Mouse (Mus musculus): ENCODE results near the gene B3gnt9.
"Not testable (repeated sequence)": the region's sequence is repeated elsewhere in the genome, so short reads cannot be mapped to it uniquely, and the experiment has no call there.

Gene B3gnt9

DNA sequence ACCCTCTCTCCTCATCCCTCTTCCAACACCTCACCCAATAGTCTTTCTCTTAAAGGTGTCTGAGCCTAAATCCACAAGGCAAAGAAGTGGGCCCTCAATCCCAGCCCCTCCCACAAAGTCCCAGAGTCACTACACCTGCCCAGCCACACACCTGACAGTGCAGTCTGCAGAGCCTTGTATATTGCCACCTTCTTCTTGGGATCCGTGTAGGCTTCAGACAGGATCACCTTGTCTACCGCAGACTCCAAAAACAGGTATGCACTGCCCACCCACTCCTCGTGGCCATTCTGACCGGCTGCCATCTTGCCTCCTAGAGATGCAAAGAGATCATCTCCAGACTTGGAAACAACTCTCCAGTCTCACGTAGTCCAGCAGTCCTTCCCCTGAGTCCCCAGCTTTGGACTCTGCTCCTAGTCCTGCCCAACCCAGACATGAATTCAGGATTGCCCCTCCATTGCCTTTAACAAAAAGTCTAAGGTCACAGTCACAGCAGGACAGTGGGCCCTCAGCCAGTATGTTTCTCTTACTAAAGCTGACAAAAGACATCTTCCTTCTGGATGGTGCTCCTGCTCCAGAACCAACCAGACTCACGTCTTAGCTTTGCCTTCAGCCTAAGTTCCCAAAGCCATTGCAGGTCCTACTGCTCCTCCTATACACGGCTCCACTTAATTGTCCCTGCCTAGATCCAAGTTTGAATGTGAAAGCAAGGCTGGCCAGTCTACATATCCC, 5.6 kb upstream of the B3gnt9 start:
- DNase-seq (ENCODE audit: extremely low spot score, low read depth, low spot score): no peak

GRCm38 (mm10) chr8:105259721-105260320, 4.9 kb upstream of the B3gnt9 start:
- DNase-seq (ENCODE audit: extremely low spot score, low read depth, low spot score): no peak

- no peak for DNase-seq (ENCODE audit: extremely low spot score, low read depth, low spot score)
Observed at GRCm38 (mm10) chr8:105258911-105259720, 4.2 kb upstream of the B3gnt9 start.

- no peak for DNase-seq (ENCODE audit: extremely low spot score, low read depth, low spot score)
Observed at GRCm38 (mm10) chr8:105257318-105258114, 2.6 kb upstream of the B3gnt9 start.

GRCm38 (mm10) chr8:105254152-105254965, 594 bp downstream of the B3gnt9 start:
- DNase-seq (ENCODE audit: extremely low spot score, low read depth, low spot score): no peak

DNA sequence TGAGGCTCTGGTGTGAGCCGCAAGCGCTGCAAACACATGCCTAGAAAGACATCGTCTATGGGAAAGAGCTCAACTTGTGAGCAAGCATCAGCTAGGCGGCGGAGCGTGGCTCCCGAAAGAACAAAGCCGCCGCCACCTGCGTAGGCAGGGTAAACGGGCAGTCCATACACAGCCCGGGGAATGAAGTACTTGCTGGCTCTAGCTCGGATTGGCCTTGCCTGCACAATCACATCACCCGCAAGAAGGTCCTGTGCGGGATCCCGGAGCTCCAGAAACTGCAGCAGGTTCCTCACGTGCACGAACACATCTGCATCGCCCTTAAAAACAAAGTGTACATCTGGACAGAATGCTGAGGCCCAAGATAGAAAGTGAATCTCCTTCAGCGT, 1.2 kb downstream of the B3gnt9 start:
- DNase-seq (ENCODE audit: extremely low spot score, low read depth, low spot score): no peak

DNA sequence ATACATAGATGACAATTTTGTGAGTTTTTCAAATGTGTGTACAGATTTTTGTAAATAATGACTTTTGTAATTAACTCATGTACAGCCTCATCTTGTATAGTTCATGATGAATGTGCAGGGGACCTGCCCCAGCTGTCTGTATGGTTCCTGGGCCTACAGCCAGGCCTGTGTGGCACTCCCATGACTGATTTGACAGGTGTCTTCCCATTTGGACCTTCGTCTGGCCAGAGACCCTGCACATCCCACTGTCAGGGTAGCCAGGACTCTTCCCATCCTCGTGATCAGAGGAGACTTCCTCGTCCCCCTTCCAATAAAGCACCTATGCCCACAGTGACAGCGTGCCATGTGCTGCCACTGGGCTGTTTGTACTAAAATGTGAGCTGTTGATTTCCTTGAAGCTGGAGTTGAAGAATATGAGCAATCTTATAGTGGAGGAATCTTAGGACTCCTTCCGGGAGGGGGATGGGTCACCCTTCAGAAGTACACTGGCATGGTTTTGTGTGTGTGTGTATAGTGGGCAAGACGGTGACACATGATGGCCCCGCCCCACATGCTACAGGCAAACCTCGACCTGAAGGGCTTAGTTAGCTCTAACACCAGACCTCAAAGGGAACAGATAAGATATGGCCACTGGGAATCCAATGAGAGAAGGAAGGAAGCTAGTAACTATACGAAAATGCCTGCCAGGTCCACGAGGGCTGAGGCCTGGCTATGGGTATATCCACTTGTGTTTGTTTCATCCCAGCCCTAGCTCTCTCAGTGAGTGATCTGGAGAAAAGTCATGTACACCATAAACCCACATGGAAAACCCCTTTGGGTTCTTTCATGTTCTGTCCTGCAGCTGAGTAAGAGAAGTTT, 2.0 kb downstream of the B3gnt9 start:
- DNase-seq (ENCODE audit: extremely low spot score, low read depth, low spot score): no peak

- DNase-seq (ENCODE audit: extremely low spot score, low read depth, low spot score): no peak
Observed at GRCm38 (mm10) chr8:105251954-105252353, 3.0 kb downstream of the B3gnt9 start.

DNA sequence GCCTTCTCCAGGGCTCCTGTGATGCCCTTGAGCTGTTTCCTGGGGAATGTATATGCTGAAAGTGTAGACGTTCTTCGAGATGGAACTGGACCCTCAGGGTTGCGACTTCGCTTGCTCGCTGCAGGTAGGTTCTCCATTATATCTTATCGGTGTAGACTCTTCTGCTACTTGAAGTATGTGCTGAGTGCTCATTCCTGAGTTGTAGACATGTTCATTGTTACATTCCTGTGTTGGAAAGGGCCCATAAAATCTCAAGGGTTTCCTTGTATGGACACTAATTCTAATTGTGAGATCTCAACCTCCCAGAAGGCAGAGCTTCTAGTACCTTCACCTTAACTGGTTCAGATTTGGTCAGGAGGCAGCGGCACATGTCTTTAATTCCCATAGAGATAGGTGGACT, 13.9 kb downstream of the B3gnt9 start:
- DNase-seq (ENCODE audit: extremely low spot score, low read depth, low spot score): no peak

GRCm38 (mm10) chr8:105237442-105238142, 17.4 kb downstream of the B3gnt9 start:
- DNase-seq (ENCODE audit: extremely low spot score, low read depth, low spot score): no peak

GRCm38 (mm10) chr8:105235206-105235605, 19.7 kb downstream of the B3gnt9 start:
- DNase-seq (ENCODE audit: extremely low spot score, low read depth, low spot score): no peak

- DNase-seq (ENCODE audit: extremely low spot score, low read depth, low spot score): no peak
Observed at GRCm38 (mm10) chr8:105233126-105233935, 21.6 kb downstream of the B3gnt9 start.

GRCm38 (mm10) chr8:105232321-105232693, 22.6 kb downstream of the B3gnt9 start:
- DNase-seq (ENCODE audit: extremely low spot score, low read depth, low spot score): not testable (repeated sequence)

GRCm38 (mm10) chr8:105231503-105232320, 23.2 kb downstream of the B3gnt9 start:
- DNase-seq (ENCODE audit: extremely low spot score, low read depth, low spot score): no peak

DNA sequence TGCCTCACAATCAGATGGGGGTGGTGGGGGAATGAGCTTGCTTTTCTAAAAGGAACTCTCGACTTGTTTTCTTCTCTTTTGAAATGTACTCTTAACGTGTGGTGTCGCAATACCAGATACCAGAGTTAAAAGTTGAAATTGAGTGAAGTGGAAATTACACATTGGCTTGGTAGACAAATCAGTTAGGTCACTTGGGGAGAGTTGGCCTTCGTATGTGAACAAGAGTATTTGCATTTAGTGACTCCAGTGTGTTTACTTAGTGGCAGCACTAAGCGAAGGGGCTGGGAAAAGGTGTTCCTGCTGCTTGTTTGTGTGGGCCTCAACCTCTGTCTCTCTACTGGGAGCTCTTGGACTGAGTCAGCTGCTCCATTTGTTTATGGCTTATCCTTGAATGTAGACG, 29.0 kb downstream of the B3gnt9 start:
- DNase-seq (ENCODE audit: extremely low spot score, low read depth, low spot score): no peak

- DNase-seq (ENCODE audit: extremely low spot score, low read depth, low spot score): no peak
Observed at GRCm38 (mm10) chr8:105225272-105225593, 29.7 kb downstream of the B3gnt9 start.

Data from hindlimb bud, embryonic 11.5 days (tissue).